Mouse (Mus musculus): ENCODE measurements around the gene Natd1. TPM values are rescaled to one million over a fixed set of nuclear protein-coding genes. Genes with fewer than 3 reads are reported as not detected.

Gene Natd1
- polyA plus RNA-seq, 1 experiment, result 24.8 TPM

DNA sequence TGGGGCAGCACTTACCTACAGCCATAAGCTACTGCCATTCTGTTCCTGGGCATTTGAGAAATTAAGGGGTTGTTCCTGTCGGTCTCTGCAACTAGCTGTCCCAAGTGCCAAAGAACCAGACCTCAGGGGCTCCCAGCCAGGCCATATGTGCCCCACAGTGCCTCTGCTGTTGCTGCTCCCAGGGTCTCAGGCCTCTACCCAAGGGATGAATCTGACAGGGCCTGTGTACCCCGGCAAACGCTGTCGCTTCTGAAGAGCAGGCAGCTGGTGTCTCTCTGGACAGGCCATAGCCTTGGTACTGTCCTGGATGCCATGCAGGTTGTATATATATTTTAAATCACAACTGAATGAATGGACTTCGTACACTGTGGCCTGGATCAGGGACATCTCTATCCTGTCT, 37.3 kb upstream of the Natd1 start:
- Histone ChIP-seq H3K4me3 (replicated peaks) (no peak overlapping the region), H3K4me1 (ENCODE audit: control insufficient read depth) (peaks cover 15% of the 10 kb centered on the region), H3K9me3 (ENCODE audit: control insufficient read depth, low read length) (no peaks in the 10 kb centered on the region), H3K27me3 (ENCODE audit: control insufficient read depth) (no peaks in the 10 kb centered on the region), H3K36me3 (ENCODE audit: control insufficient read depth) (peaks cover 82% of the 10 kb centered on the region)
- no peak for TF ChIP-seq GATA1 (IDR thresholded peaks at IDR 0.05; ENCODE audit: low read length)
- no peak for TF ChIP-seq TAL1 (IDR thresholded peaks at IDR 0.05; ENCODE audit: low read length)

DNA sequence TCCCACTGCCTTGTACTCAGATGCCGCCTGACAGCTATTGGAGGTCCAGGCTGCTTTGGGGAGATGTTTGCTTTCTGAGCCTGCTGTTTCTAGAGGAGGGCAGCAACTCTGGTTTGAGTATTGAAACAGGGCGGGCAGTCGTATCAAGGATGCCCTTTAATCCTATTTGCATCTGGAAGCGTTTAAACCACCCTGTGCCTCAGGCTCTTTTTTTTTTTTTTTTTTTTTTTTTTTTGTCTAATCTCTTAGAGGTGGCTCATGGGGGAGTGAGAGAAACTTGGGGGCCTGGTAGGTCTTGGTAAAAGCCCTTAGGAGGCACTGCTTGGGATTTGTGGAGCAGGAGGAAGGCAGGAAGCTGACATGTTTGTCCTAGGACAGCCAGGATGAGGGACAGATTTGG, 30.5 kb upstream of the Natd1 start:
- Histone ChIP-seq H3K9me3 (ENCODE audit: control insufficient read depth, low read length) (no peaks in the 10 kb centered on the region), H3K4me3 (replicated peaks) (no peak overlapping the region), H3K4me1 (ENCODE audit: control insufficient read depth) (peaks cover 40% of the 10 kb centered on the region), H3K36me3 (ENCODE audit: control insufficient read depth) (peaks cover 100% of the 10 kb centered on the region), H3K27me3 (ENCODE audit: control insufficient read depth) (no peaks in the 10 kb centered on the region)
- TF ChIP-seq GATA1 (IDR thresholded peaks at IDR 0.05; ENCODE audit: low read length) (no peak), TAL1 (IDR thresholded peaks at IDR 0.05; ENCODE audit: low read length) (peak; percentile 10; the same call in 1 of the 3 replicates)

DNA sequence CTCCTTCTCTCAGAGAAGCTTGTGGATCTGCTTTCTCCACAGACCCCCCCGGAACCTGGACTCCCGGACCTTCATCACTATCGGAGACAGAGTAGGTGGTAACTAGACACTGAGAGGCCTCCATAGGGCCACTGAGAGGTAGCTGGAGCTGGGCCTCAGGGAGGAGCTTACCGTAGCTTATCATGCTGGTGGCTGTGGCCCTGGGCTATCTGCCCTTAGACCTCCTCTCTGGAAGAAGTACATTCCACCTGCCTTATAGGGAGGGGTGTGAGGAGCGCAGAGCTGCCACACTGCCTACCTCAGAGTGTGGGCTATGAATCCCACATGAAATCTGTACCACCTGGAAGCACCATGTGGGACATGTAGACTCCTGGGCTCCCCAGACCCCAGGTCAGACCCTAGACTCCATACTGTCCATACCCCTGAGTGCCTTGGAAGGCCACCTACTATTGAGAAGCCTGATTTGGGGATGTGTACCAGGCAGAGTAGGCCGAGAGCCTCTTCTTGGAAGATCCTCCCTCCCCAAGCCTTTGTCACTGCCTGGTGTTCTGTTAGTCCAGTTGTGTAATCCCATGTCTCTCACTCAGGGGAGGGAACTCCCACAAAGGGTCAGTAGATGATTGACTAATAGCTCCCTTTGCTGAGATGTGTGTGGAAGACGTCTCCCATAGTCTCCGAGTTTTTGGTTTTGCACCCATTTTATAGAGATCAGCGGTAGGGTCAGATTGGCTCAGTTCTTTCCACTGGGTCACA, 27.9 kb upstream of the Natd1 start:
- Histone ChIP-seq H3K9me3 (ENCODE audit: control insufficient read depth, low read length) (no peaks in the 10 kb centered on the region), H3K4me3 (replicated peaks) (peak overlapping the region; percentile 60), H3K27me3 (ENCODE audit: control insufficient read depth) (no peaks in the 10 kb centered on the region), H3K4me1 (ENCODE audit: control insufficient read depth) (peaks cover 62% of the 10 kb centered on the region), H3K36me3 (ENCODE audit: control insufficient read depth) (peaks cover 100% of the 10 kb centered on the region)
- TF ChIP-seq TAL1 (IDR thresholded peaks at IDR 0.05; ENCODE audit: low read length), result no peak
- no peak for TF ChIP-seq GATA1 (IDR thresholded peaks at IDR 0.05; ENCODE audit: low read length)

- TF ChIP-seq TAL1 (IDR thresholded peaks at IDR 0.05; ENCODE audit: low read length) (no peak), GATA1 (IDR thresholded peaks at IDR 0.05; ENCODE audit: low read length) (no peak)
- Histone ChIP-seq H3K4me3 (replicated peaks) (peak overlapping the region; percentile 60), H3K36me3 (ENCODE audit: control insufficient read depth) (peaks cover 100% of the 10 kb centered on the region), H3K4me1 (ENCODE audit: control insufficient read depth) (peaks cover 73% of the 10 kb centered on the region), H3K27me3 (ENCODE audit: control insufficient read depth) (no peaks in the 10 kb centered on the region), H3K9me3 (ENCODE audit: control insufficient read depth, low read length) (no peaks in the 10 kb centered on the region)
Measured at GRCm38 (mm10) chr11:60941370-60941769, 26.8 kb upstream of the Natd1 start.

GRCm38 (mm10) chr11:60940501-60940900, 26.0 kb upstream of the Natd1 start:
- TF ChIP-seq GATA1 (IDR thresholded peaks at IDR 0.05; ENCODE audit: low read length) (no peak), TAL1 (IDR thresholded peaks at IDR 0.05; ENCODE audit: low read length) (no peak)

DNA sequence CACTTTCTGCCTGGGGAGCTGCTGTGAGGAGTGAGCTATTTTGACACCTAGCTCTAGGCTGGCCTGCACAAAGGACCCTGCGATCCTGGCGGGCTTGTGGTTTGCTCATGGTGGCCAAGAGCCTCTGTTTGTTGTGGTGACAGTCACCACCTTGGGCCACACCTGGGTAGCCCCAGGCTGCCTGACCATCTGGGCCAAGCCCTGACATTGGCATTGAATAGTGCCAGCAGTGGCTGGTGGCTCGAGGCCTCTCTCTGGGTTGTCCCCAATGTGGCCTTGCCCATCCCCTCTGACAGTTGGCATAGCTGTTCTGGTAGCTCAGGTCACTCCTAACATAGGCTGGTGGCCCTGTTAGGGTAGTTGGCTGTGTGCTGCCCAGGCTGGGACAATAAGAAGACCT, 24.9 kb upstream of the Natd1 start:
- H3K4me3 ChIP-seq (replicated peaks), result no peak overlapping the region
- TF ChIP-seq GATA1 (IDR thresholded peaks at IDR 0.05; ENCODE audit: low read length) (no peak), TAL1 (IDR thresholded peaks at IDR 0.05; ENCODE audit: low read length) (no peak)

More at GRCm38 (mm10) chr11:60940501-60940900, 26.0 kb upstream of the Natd1 start:
- H3K27me3 ChIP-seq (ENCODE audit: control insufficient read depth), result no peaks in the 10 kb centered on the region
- H3K4me3 ChIP-seq (replicated peaks), result no peak overlapping the region
- no peaks in the 10 kb centered on the region for H3K9me3 ChIP-seq (ENCODE audit: control insufficient read depth, low read length)
- peaks cover 82% of the 10 kb centered on the region for H3K4me1 ChIP-seq (ENCODE audit: control insufficient read depth)
- H3K36me3 ChIP-seq (ENCODE audit: control insufficient read depth), result peaks cover 100% of the 10 kb centered on the region

GRCm38 (mm10) chr11:60937611-60938010, 23.1 kb upstream of the Natd1 start:
- Histone ChIP-seq H3K4me1 (ENCODE audit: control insufficient read depth) (peaks cover 98% of the 10 kb centered on the region), H3K27me3 (ENCODE audit: control insufficient read depth) (no peaks in the 10 kb centered on the region), H3K36me3 (ENCODE audit: control insufficient read depth) (peaks cover 98% of the 10 kb centered on the region), H3K4me3 (replicated peaks) (no peak overlapping the region), H3K9me3 (ENCODE audit: control insufficient read depth, low read length) (no peaks in the 10 kb centered on the region)
- TF ChIP-seq TAL1 (IDR thresholded peaks at IDR 0.05; ENCODE audit: low read length), result no peak
- TF ChIP-seq GATA1 (IDR thresholded peaks at IDR 0.05; ENCODE audit: low read length), result no peak

More for the DNA sequence above, 24.9 kb upstream of the Natd1 start:
- H3K27me3 ChIP-seq (ENCODE audit: control insufficient read depth), result no peaks in the 10 kb centered on the region
- H3K4me1 ChIP-seq (ENCODE audit: control insufficient read depth), result peaks cover 91% of the 10 kb centered on the region
- no peaks in the 10 kb centered on the region for H3K9me3 ChIP-seq (ENCODE audit: control insufficient read depth, low read length)
- peaks cover 99% of the 10 kb centered on the region for H3K36me3 ChIP-seq (ENCODE audit: control insufficient read depth)

DNA sequence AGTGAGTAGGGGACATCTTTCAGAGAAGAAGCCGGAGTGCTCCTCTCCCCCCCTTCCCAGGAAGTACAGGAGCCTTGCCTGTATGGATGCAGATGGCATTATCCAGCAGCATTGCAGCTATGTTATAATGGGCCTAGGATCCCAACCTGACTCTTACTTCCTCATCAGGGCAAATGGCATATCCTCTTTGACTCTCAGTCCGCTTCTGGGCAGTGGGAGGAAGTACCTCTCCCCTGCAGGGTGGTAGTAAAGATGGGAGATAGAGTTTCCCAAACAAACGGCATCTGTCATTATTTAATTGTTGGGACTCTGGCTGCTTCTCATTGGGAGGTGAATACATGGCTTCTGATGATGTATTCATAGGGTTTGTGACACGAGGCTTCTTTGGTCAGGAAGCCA, 21.4 kb upstream of the Natd1 start:
- Histone ChIP-seq H3K4me1 (ENCODE audit: control insufficient read depth) (peaks cover 90% of the 10 kb centered on the region), H3K9me3 (ENCODE audit: control insufficient read depth, low read length) (no peaks in the 10 kb centered on the region), H3K27me3 (ENCODE audit: control insufficient read depth) (no peaks in the 10 kb centered on the region), H3K36me3 (ENCODE audit: control insufficient read depth) (peaks cover 83% of the 10 kb centered on the region), H3K4me3 (replicated peaks) (peak overlapping the region; percentile 64)
- TF ChIP-seq GATA1 (IDR thresholded peaks at IDR 0.05; ENCODE audit: low read length) (no peak), TAL1 (IDR thresholded peaks at IDR 0.05; ENCODE audit: low read length) (no peak)

DNA sequence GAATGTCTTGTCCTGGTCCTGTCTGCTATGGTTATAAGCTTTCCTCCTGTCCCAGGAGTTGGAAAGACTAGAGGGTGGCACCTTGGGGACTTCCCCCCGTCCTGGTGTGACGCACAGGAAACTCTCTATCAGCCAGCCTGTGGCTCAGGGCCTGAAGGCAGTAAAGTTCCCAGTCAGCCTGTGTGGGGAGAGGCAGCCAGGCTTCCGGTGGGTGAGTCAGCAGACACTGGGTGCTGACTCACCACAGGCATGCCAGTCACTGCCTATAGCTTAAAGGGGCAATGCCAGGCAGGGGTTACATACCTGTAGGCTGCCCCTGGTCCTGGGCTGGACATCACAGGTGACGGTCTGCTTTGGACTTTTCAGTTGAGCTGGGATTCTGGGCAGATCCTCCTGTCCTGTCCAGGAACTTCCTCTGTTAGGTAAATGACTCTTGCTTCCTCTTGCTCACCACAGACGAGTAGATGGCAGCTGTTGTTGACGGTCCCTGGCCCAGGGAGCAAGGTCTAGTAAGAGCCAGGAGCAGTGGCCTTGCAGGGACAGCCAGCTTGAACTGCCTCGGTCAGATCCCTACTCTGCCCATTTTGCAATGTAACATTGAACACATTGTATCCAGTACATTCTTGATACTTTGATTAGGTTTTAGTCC, 20.9 kb upstream of the Natd1 start:
- H3K4me1 ChIP-seq (ENCODE audit: control insufficient read depth), result peaks cover 90% of the 10 kb centered on the region
- H3K36me3 ChIP-seq (ENCODE audit: control insufficient read depth), result peaks cover 78% of the 10 kb centered on the region
- no peaks in the 10 kb centered on the region for H3K27me3 ChIP-seq (ENCODE audit: control insufficient read depth)
- H3K9me3 ChIP-seq (ENCODE audit: control insufficient read depth, low read length), result no peaks in the 10 kb centered on the region
- TF ChIP-seq TAL1 (IDR thresholded peaks at IDR 0.05; ENCODE audit: low read length) (no peak), GATA1 (IDR thresholded peaks at IDR 0.05; ENCODE audit: low read length) (no peak)
- peak overlapping the region; percentile 64 for H3K4me3 ChIP-seq (replicated peaks)
